Mouse (Mus musculus) right cerebral cortex, adult 2 months (tissue): ENCODE results near the gene Spen.

Source experiments
- DNase-seq, 2 experiments: peaks; one replicate each; pipeline ENCODE4 v3.0.0; 2021 to 2022; ENCODE audit warnings: low spot score in 2 of 2

Spen gene

GRCm38 (mm10) chr4:141474431-141474830 is 64.0 kb downstream of the Spen start:
- no peak for DNase-seq

- no peak for DNase-seq
These were observed 65.6 kb downstream of the Spen start for GRCm38 (mm10) chr4:141472641-141473321.

DNA sequence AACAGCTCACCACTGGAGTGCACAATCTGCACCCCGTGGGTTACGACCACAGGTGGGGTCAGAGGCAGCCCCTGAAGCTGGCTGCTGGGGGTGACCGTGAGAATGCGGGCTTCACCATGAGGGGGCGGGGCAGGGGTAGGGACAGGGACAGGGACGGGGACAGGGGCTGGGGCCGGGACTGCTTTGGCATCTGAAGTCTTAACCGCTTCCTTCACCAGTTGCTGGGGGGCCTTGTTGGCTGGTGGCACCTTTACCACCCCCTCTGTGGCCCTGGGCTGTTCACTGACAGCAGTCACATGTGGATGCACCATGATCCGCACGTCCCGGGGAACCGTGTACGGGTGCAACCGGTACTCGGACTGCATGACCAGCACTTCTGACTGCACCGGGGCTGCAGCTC is 66.9 kb downstream of the Spen start:
- DNase-seq: no peak

- no peak for DNase-seq
These were observed 69.1 kb downstream of the Spen start for GRCm38 (mm10) chr4:141469343-141469742.

DNA sequence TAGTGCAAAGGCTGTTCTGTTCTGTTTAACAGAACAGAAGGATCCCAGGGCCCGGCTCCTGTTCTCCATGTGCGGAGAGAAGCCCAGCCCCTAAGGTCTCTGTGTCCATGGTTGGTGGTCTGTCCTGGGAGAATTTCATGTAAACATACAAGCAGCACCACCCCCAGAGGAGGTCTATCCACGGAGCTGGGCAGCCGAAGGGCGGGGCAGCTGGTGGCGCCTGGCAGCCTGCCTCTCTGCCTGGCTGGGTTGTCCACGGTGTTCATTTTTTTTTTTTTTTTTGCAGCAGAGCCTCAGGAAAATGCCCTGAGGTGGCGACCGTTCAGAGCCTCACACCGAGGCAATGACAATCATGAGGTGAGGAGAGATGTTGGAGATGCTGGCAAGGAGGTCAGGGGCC is 69.8 kb downstream of the Spen start:
- no peak for DNase-seq

DNA sequence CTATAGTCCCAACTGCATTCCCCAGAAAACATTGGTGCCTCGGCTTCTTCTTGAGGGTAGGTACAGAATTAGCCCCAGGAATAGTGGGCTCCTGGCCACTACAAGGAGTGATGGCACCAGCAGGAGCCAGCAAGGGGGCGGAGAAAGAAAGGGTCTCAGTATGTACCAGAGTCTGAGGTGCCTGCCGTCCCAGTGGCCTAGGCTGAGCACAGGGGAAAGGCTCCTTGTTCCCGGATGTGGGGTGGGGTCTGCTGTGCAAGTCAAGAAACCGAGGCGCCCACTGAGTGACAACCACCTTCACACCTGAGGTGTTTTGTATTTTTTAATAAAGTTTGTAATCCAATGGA is 70.8 kb downstream of the Spen start:
- no peak for DNase-seq

GRCm38 (mm10) chr4:141466844-141467580 is 71.4 kb downstream of the Spen start:
- DNase-seq: no peak

GRCm38 (mm10) chr4:141466289-141466795 is 72.1 kb downstream of the Spen start:
- no peak for DNase-seq

- no peak for DNase-seq
These were observed 72.7 kb downstream of the Spen start for GRCm38 (mm10) chr4:141465512-141466288.

GRCm38 (mm10) chr4:141464722-141465121 is 73.7 kb downstream of the Spen start:
- no peak for DNase-seq

GRCm38 (mm10) chr4:141463472-141463871 is 74.9 kb downstream of the Spen start:
- no peak for DNase-seq

GRCm38 (mm10) chr4:141461576-141461975 is 76.8 kb downstream of the Spen start:
- no peak for DNase-seq

DNA sequence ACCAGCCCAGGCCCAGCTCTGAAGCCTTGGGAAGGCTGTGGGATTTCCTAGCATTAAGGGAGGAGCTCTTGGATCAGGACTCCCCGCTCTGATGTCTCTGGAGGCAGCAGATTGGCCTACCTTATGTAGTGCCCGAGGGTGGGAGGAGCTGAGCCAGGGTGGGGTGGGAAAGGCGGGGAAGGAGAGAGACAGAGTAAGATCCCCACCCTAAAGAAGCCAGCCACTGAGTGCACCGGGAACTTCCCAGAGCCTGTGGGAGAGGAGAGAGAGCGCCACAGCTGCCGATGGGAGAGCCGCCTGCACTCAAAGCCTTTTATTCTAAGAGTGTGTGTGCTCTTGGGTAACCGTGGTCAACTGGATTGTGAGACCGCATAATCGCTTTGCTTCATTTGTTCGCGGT is 77.3 kb downstream of the Spen start:
- peak in 1 of 2 experiments; percentile 9 for DNase-seq

DNA sequence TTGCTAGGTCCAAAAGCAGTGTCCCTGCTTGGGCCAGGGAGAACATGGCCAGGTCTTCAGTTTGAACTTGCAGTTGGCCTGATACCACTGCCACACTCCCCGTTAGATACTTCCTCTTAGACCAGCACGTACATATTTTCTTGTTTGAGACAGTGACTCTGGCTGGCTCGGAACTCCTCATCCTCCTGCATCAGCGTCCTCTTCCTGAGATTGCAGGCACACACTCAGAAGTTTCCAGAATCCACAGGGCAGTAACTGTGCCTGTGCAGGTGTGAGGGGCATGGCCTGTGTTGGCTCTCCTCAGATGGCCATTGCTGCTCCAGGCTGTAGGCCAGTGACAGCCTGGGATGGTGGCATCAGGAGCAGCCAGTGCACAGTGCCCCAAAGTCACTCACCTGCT is 77.9 kb downstream of the Spen start:
- no peak for DNase-seq

- DNase-seq: no peak
These were observed 78.6 kb downstream of the Spen start for GRCm38 (mm10) chr4:141459766-141460165.

GRCm38 (mm10) chr4:141458888-141459287 is 79.5 kb downstream of the Spen start:
- no peak for DNase-seq

DNA sequence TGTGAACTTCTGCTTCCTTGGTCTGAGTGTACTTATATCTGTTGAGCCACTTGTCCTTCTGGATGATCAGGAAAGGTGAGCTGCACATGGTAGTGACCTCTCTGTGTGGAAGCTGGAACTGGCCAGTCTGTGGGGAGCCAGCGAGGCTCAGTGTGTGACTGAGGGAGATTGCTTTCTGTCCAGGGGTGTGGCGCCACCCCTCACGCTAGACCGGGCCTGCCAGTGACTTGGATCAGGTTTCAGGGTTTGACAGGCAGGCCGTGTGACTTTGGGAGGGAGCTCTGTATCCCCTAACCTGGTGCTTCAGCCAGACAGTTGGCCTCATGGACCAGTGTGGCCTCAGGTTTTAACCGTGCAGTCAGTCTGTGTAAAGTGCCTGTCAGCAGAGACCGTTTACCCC is 80.2 kb downstream of the Spen start:
- no peak for DNase-seq

DNA sequence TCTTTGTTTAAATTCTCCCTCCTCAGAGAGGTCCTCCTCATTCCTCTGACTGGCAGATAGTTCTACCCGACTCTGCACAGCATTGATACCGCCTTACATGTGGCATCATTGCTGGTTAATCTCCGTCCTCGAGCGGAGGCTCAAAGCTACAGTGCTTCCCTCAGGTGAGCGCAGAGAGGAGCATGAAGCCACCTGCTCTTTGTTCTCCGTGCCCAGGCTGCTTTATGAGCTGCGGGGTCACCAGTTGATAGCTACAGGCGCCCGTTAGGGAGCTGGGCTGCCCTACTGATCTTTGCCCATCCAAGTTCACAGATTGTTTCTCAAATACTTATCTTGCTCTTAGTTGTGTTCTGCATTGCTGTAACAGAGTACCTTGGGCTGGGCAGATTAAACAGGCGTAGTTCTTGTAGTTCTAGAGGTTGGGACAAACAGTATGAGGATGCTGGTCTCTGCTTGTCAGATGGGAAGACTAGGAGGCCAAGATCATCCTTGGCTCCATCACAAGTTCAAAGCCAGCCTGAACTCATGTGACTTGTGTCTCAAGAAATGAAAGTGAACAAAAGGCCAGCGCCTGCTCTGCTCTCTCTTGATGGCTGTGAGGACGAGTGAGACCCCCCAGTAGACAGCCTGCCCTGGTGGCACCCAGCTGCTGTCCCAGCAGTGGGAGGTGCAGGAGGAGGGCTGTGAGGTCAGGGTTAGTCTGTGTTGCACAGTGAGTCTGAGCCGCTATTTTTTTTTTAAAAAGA is 82.0 kb downstream of the Spen start:
- DNase-seq: no peak

DNA sequence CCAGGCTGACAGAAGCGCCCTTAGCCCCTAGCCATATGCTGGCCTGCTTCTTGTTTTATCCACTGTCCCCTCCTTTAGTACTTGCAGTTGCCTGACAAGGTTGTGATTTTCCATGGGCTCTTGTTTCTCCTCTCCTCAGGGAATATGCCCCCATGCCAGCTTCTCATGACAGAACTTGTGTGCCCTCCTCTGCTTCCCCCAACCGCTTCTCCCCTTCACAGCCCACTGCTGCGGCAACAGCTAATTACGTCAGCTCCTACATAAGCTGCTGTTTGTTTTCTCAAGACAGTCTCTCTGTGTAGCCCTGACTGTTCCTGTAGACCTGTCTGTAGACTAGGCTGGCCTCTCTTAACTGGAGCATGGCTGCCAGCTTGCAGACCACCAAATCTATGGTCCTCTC is 82.9 kb downstream of the Spen start:
- peak in 1 of 2 experiments; percentile 19 for DNase-seq

DNA sequence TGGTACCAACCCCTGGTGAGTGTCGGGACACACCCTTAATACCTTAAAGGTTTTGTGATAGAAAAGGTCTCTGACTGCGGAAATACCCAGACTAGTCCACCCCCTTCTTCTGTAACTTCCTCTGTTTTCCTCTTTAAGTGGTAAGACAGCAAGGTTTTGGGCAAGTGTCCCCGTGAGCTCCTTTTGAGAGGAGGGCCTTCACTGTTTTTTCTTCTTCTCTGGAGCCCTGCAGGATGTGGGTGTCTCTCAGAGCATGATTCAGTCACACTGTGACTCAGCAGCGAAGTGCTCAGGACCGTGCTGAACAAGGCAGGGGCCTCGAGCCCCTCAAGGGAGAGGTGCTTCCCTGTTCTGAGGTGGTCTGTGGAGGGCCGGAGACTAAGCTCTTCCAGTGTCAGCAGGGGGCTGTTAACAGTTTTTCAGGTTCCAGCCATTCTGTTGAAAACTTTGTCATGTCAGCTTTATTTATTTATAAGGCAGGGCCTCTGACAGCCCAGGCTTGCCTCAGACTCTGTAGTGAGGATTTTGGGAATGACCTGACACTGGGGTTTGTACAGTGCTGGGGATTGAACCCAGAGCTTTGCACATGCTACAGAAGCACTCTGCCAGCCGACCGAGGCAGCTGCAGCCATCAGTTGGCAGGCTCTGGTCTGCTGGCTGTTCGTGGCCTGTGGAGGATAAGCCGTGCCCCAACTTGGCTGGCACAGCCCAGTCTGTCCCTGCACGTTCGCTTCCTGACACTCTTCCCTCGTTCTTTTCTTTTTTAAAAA is 83.6 kb downstream of the Spen start:
- peak; percentile 63 to 65 for DNase-seq

GRCm38 (mm10) chr4:141451916-141452450 is 86.4 kb downstream of the Spen start:
- no peak for DNase-seq
